Mouse (Mus musculus): ENCODE measurements around the gene Efna2.

Gene Efna2

DNA sequence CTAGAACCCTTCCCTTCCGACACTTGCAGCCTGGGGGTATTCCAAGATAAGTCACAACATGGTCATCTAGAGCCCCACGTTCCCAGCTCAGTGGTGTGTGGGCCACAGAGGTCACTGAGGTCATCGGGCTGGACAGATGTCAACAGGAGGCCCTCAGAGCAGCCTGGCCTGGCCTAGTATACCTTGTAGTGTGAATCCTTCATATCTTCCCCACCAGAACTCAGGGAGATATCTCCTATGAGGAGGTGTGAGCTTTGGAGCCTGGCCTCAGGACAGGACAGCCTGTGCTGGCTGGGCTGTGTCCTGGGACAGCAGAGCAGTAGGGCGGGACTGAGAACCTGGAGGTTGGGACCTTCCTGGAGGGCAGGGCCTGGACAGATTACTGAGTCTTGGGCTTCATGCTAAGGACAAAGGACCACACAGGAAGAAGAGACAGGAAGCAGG is 32.7 kb upstream of the Efna2 start:
- Histone ChIP-seq H3K4me1 (replicated peaks; ENCODE audit: low read depth, low read length) (peaks cover 65% of the 10 kb centered on the region), H3K4me3 (replicated peaks; ENCODE audit: low read length) (peak overlapping the region; percentile 90), H3K36me3 (ENCODE audit: insufficient read depth, low read length) (peaks cover 57% of the 10 kb centered on the region), H3K27me3 (ENCODE audit: insufficient read depth, low read length) (no peaks in the 10 kb centered on the region), H3K9me3 (ENCODE audit: low read length) (no peaks in the 10 kb centered on the region)
- TF ChIP-seq CTCF (conservative IDR thresholded peaks at IDR 0.05; ENCODE audit: low read length) (no peak), POU5F1 (IDR thresholded peaks at IDR 0.05; ENCODE audit: borderline replicate concordance, low read length) (no peak), NANOG (IDR thresholded peaks at IDR 0.05; ENCODE audit: borderline replicate concordance, low read length) (no peak)

DNA sequence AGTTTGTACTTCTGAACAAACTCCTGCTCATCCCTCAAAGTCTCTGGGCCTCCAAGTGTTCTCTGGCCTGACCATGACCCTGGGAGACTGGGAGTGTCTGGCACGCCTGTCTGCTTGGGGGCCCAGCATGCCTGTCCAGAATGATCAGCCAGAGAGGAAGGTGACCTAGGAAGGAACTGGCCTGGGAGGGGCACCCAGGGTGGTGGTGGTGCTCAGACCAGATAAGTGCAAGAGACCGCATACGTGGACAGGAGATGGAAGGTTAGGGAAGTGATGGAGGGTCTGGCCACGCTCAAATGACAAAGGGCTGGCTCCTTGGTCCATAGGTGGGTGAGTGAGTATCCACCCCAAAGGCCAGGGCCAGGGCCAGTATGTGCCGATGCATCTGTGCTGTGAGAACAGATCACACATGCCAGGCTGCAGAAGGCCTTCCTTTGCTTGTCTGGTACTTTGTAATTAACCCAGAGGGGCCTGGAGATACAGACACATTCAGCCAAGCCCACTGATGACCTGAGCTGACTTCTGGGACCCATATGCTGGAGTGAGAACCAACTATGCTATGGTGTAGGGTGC is 32.0 kb upstream of the Efna2 start:
- peak overlapping the region; percentile 90 for H3K4me3 ChIP-seq (replicated peaks; ENCODE audit: low read length)
- no peak for TF ChIP-seq CTCF (conservative IDR thresholded peaks at IDR 0.05; ENCODE audit: low read length)
- no peak for TF ChIP-seq POU5F1 (IDR thresholded peaks at IDR 0.05; ENCODE audit: borderline replicate concordance, low read length)
- TF ChIP-seq NANOG (IDR thresholded peaks at IDR 0.05; ENCODE audit: borderline replicate concordance, low read length), result no peak
- H3K27me3 ChIP-seq (ENCODE audit: insufficient read depth, low read length), result no peaks in the 10 kb centered on the region
- peaks cover 64% of the 10 kb centered on the region for H3K36me3 ChIP-seq (ENCODE audit: insufficient read depth, low read length)
- peaks cover 68% of the 10 kb centered on the region for H3K4me1 ChIP-seq (replicated peaks; ENCODE audit: low read depth, low read length)
- H3K9me3 ChIP-seq (ENCODE audit: low read length), result no peaks in the 10 kb centered on the region

DNA sequence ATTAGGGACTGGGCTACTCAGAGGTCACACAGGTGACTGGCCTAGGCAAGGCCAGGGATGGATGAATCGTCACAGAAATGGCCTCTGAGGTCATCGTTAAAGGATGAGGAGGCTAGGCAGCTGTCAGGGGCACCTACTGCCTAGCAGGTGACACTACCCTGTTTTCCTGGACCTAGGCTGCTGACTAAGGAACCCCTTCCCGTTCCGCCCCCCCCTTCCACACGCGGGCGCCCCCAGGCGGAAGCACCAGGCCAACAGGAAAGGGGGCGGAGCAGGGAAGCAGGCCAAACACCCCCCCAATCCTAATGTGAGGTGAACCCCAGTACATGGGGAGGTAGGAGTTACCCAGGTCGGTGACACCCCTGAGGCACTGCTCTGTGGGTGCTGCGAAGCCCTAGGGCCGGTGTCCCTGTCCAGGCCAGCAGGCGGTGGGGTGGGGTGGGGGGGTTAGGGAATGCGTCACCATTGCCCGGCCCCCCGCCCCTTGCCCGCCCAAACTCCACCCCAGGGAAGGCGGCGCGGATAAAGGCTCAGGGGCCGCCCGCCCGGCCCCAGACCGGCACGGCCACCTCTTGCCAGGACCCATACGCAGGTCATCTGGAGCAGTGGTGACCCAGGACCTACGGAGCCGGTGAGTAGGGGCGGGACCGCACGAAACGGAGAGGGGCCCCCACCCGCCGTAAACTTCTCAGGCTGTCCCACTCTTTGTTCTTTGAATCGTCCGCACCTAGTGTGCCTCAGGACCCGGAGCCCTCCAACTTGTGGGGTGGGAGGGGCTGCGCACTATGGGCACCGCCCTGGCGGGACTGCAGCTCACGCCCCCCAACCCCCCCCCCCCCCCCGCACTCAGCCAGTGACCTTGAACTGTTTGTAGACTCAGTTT is 31.3 kb upstream of the Efna2 start, which contains the start of gene Midn:
Gene Midn, plus strand, starts transcription at position 554 of the 883 bp plus-strand sequence.
- no peak for TF ChIP-seq NANOG (IDR thresholded peaks at IDR 0.05; ENCODE audit: borderline replicate concordance, low read length)
- TF ChIP-seq POU5F1 (IDR thresholded peaks at IDR 0.05; ENCODE audit: borderline replicate concordance, low read length), result no peak
- TF ChIP-seq CTCF (conservative IDR thresholded peaks at IDR 0.05; ENCODE audit: low read length), result peak; percentile 48
- H3K36me3 ChIP-seq (ENCODE audit: insufficient read depth, low read length), result peaks cover 68% of the 10 kb centered on the region
- H3K4me3 ChIP-seq (replicated peaks; ENCODE audit: low read length), result peak within 1 kb of the TSS; percentile 90
- H3K9me3 ChIP-seq (ENCODE audit: low read length), result no peaks in the 10 kb centered on the region
- H3K4me1 ChIP-seq (replicated peaks; ENCODE audit: low read depth, low read length), result peaks cover 71% of the 10 kb centered on the region
- H3K27me3 ChIP-seq (ENCODE audit: insufficient read depth, low read length), result no peaks in the 10 kb centered on the region

DNA sequence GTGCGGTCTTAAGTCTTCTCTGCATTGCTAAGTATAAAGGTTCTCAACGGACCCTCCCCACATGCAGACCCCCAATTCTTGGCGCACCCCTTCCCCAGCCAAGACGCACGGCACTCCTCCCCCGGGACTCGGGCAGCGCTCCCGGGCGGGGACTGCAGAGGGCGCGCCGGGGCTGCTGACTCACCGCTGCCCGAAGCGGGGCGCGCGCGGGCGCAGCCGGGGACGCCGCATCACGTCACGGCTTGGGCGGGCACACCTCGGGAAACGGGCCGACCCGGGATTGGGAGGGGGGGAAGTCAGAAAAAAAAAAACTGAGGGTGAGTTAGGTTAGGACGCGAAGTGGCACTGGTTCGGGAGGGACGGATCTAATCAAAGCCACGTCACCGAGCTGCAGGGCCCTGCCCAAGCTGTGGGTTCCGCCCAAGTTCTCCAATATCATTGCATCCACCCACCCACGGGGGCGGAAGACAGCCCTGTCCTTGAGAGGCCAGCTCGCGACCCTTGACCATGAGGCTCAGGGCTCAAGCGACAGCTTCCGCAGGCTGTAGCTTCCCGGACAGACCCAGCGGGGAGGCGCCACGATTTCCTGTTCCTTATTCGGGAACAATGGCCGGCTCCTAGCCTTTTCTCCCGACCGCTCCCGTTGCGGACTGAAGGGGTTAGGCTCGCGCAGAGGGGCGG is 30.5 kb upstream of the Efna2 start:
- peak overlapping the region; percentile 90 for H3K4me3 ChIP-seq (replicated peaks; ENCODE audit: low read length)
- peaks cover 71% of the 10 kb centered on the region for H3K4me1 ChIP-seq (replicated peaks; ENCODE audit: low read depth, low read length)

DNA sequence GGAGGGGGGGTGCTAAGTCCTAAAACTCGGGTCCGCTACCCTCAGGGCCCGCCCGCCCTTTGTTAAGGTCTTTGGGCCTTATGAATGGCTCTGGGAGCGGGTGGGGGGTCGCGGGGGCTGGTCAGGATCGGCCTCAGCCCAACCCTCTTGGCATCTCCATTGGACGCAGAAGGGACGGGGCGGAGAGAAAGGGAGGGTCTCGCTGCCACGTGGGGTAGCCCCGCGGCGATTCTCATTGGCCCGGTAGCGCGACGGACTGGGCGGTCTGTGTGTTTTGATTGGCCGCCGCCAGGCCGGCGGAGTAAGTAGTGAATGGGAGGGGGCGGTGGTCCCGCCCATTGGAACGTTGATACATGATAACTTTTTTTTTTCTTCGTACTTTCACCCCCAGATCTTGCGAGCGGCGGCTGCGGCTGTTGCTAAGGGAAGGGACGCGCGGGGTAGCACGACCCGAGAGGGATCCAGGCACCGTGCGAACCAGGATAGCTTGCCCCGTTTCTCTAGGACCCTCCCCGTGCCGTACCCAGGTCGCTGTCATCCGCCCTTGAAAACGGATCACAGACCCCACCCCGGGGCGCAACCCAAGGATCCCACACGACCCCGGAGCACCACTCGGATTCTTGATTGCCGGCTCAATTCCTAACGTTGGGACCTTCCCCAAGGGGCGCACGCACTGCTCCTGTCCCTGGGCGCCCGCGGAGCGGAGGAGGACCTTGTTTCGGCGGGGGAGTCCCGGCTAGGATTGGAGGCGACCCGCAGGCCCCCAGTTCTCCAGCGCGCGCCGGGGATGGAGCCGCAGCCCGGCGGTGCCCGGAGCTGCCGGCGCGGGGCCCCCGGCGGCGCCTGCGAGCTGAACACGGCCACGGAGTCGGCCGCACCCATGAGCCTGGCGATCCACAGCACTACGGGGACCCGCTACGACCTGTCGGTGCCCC is 29.7 kb upstream of the Efna2 start:
- Histone ChIP-seq H3K4me3 (replicated peaks; ENCODE audit: low read length) (peak overlapping the region; percentile 90), H3K4me1 (replicated peaks; ENCODE audit: low read depth, low read length) (peaks cover 71% of the 10 kb centered on the region), H3K27me3 (ENCODE audit: insufficient read depth, low read length) (no peaks in the 10 kb centered on the region), H3K9me3 (ENCODE audit: low read length) (no peaks in the 10 kb centered on the region), H3K36me3 (ENCODE audit: insufficient read depth, low read length) (peaks cover 68% of the 10 kb centered on the region)
- TF ChIP-seq POU5F1 (IDR thresholded peaks at IDR 0.05; ENCODE audit: borderline replicate concordance, low read length), result no peak
- no peak for TF ChIP-seq NANOG (IDR thresholded peaks at IDR 0.05; ENCODE audit: borderline replicate concordance, low read length)
- no peak for TF ChIP-seq CTCF (conservative IDR thresholded peaks at IDR 0.05; ENCODE audit: low read length)

More for the DNA sequence above, 30.5 kb upstream of the Efna2 start:
- Histone ChIP-seq H3K9me3 (ENCODE audit: low read length) (no peaks in the 10 kb centered on the region), H3K27me3 (ENCODE audit: insufficient read depth, low read length) (no peaks in the 10 kb centered on the region), H3K36me3 (ENCODE audit: insufficient read depth, low read length) (peaks cover 68% of the 10 kb centered on the region)
- TF ChIP-seq CTCF (conservative IDR thresholded peaks at IDR 0.05; ENCODE audit: low read length) (no peak), NANOG (IDR thresholded peaks at IDR 0.05; ENCODE audit: borderline replicate concordance, low read length) (no peak), POU5F1 (IDR thresholded peaks at IDR 0.05; ENCODE audit: borderline replicate concordance, low read length) (no peak)

DNA sequence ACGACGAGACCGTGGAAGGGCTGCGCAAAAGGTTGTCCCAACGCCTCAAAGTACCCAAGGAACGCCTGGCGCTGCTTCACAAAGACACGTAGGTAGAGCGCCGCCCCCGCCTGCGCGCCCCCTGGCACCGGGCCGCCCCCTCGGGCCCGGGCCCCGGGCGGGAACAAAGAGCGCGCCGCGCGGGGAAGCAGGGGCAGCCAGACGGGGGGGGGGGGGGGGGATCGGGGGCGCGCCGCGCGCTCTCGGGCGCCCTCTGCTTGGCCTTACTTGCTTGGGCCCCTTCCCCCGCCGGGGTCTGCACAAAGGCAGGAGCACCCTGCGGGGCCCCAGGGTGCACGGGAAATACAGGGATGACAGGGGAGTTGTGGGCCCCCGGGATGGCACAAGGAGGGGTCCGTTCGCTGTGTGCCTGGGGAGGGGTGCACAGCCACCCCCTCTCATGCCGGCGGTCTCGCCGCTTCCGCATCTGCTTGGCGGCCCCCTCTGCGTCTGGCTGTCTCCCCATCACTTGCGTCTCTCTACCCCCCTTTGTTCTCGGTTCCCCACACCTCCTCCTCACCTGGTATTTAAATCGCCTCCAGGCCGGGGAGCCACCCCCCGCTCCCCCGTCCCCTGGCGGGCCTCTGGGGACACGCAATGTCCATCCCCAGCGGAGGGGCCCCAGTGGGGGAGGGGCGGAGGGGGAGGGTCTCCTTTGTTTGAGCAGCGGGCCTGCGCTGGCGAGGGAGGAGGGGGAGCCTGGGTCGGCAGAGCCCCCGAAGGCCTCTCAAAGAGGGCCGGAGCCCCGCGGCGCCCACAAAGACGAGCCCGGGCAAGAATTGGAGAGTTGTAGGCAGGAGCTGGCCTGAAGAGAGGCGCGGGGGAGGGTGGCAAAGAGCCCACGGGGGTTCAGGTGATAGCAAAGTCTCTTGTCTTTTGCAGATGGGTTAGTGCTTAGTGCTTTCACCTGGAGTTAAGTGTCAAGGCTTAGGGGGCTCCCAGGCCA is 28.8 kb upstream of the Efna2 start:
- Histone ChIP-seq H3K4me1 (replicated peaks; ENCODE audit: low read depth, low read length) (peaks cover 71% of the 10 kb centered on the region), H3K36me3 (ENCODE audit: insufficient read depth, low read length) (peaks cover 68% of the 10 kb centered on the region), H3K9me3 (ENCODE audit: low read length) (no peaks in the 10 kb centered on the region), H3K27me3 (ENCODE audit: insufficient read depth, low read length) (no peaks in the 10 kb centered on the region), H3K4me3 (replicated peaks; ENCODE audit: low read length) (peak overlapping the region; percentile 90)
- TF ChIP-seq NANOG (IDR thresholded peaks at IDR 0.05; ENCODE audit: borderline replicate concordance, low read length), result no peak
- TF ChIP-seq POU5F1 (IDR thresholded peaks at IDR 0.05; ENCODE audit: borderline replicate concordance, low read length), result no peak
- no peak for TF ChIP-seq CTCF (conservative IDR thresholded peaks at IDR 0.05; ENCODE audit: low read length)
